Mouse (Mus musculus) kidney, adult 2 months (tissue): Measurements from ENCODE around the gene Gm20671. TPM values are rescaled to one million over a fixed set of nuclear protein-coding genes. Genes with fewer than 3 reads are reported as not detected.

ENCODE experiments used
- DNase-seq: peaks from one replicate; pipeline ENCODE4 v3.0.0; 2021
- H3K27ac ChIP-seq: fragments of 200-500 bp; 2 replicates; pipeline ENCODE4 v1.5.1; 2012; ENCODE audit warnings: low read depth, low read length, control low read depth, inconsistent platforms; ENCODE audit not compliant: insufficient read depth
- H3K27me3 ChIP-seq: fragments of 200-500 bp; replicated peaks from 2 replicates; pipeline ENCODE4 v1.6.1; 2012; ENCODE audit warnings: mild to moderate bottlenecking, moderate library complexity, low read length, inconsistent platforms; ENCODE audit not compliant: control insufficient read depth, insufficient read depth
- H3K36me3 ChIP-seq: fragments of 200-500 bp; 2 replicates; pipeline ENCODE4 v1.6.1; 2012; ENCODE audit warnings: mild to moderate bottlenecking, moderate library complexity, low read length, inconsistent platforms; ENCODE audit not compliant: control insufficient read depth, insufficient read depth
- H3K4me1 ChIP-seq: fragments of 200-500 bp; 2 replicates; pipeline ENCODE4 v1.6.1; 2011; ENCODE audit warnings: low read length; ENCODE audit not compliant: control insufficient read depth, insufficient read depth
- H3K4me3 ChIP-seq: fragments of 200-500 bp; 2 replicates; pipeline ENCODE4 v1.5.1; 2011; ENCODE audit warnings: mild to moderate bottlenecking, low read depth, low read length, control low read depth; ENCODE audit not compliant: insufficient read depth
- CTCF ChIP-seq: fragments of 200-500 bp; conservative IDR thresholded peaks from 2 replicates; pipeline ENCODE4 v1.5.1; 2011; ENCODE audit warnings: low read depth, mild to moderate bottlenecking, control low read depth, low read length, moderate library complexity, mixed read lengths; ENCODE audit not compliant: insufficient read depth, insufficient read length
- POLR2A ChIP-seq: fragments of 200-500 bp; IDR thresholded peaks from one replicate; pipeline ENCODE4 v1.6.1; 2011; ENCODE audit warnings: low read depth, low read length, control low read depth
- WGBS: fragments of 180-500 bp; shearing (Covaris S2); methylation state at CpG from one replicate; pipeline ENCODE4 v1.1.7; 2018; 5-methylcytosine and 5-hydroxymethylcytosine counted together
- polyA plus RNA-seq: library from polyadenylated mRNA; depleted of rRNA; stranded (reverse); fragments of >200 nt; gene quantifications from 2 replicates; pipeline ENCODE4 v1.2.3, GENCODE M21; 2012; rRNA removed

The Gm20671 gene
- 2.8 and 8.3 TPM in 2 replicates for polyA plus RNA-seq

- no peaks in the 10 kb centered on the region; the same call in 1 of the 2 replicates for H3K36me3 ChIP-seq
- no peaks in the 10 kb centered on the region for H3K4me1 ChIP-seq
- WGBS = 92% methylated on average over 7 of the region's 7 CpGs
- TF ChIP-seq POLR2A (no peak), CTCF (no peak)
- H3K27ac ChIP-seq = no peak within 1 kb of the TSS
- H3K4me3 ChIP-seq = no peak within 1 kb of the TSS
- no peaks in the 10 kb centered on the region for H3K27me3 ChIP-seq
- no peak for DNase-seq
Observed at GRCm38 (mm10) chr5:32827009-32827408, at the start of gene Gm20671. Gm20671 (minus strand) TSS chr5:32827109.

GRCm38 (mm10) chr5:32872346-32872745 lies 45.4 kb upstream of the Gm20671 start:
- H3K4me1 ChIP-seq = no peaks in the 10 kb centered on the region
- WGBS = 94% methylated on average over 5 of the region's 5 CpGs
- no peak for DNase-seq
- no peaks in the 10 kb centered on the region for H3K27me3 ChIP-seq
- H3K4me3 ChIP-seq = no peak overlapping the region
- H3K36me3 ChIP-seq = peaks cover 2% of the 10 kb centered on the region
- no peak for TF ChIP-seq POLR2A
- no peak for TF ChIP-seq CTCF
- H3K27ac ChIP-seq = no peak overlapping the region

- no peak for TF ChIP-seq CTCF
- TF ChIP-seq POLR2A = no peak
- no peak overlapping the region for H3K4me3 ChIP-seq
- H3K27me3 ChIP-seq = no peaks in the 10 kb centered on the region
- WGBS = 99% methylated on average over 5 of the region's 5 CpGs
- H3K4me1 ChIP-seq = no peaks in the 10 kb centered on the region
- DNase-seq = no peak
- H3K36me3 ChIP-seq = peaks cover 2% of the 10 kb centered on the region
- no peak overlapping the region for H3K27ac ChIP-seq
Observed at GRCm38 (mm10) chr5:32869389-32870024, 42.6 kb upstream of the Gm20671 start.

DNA sequence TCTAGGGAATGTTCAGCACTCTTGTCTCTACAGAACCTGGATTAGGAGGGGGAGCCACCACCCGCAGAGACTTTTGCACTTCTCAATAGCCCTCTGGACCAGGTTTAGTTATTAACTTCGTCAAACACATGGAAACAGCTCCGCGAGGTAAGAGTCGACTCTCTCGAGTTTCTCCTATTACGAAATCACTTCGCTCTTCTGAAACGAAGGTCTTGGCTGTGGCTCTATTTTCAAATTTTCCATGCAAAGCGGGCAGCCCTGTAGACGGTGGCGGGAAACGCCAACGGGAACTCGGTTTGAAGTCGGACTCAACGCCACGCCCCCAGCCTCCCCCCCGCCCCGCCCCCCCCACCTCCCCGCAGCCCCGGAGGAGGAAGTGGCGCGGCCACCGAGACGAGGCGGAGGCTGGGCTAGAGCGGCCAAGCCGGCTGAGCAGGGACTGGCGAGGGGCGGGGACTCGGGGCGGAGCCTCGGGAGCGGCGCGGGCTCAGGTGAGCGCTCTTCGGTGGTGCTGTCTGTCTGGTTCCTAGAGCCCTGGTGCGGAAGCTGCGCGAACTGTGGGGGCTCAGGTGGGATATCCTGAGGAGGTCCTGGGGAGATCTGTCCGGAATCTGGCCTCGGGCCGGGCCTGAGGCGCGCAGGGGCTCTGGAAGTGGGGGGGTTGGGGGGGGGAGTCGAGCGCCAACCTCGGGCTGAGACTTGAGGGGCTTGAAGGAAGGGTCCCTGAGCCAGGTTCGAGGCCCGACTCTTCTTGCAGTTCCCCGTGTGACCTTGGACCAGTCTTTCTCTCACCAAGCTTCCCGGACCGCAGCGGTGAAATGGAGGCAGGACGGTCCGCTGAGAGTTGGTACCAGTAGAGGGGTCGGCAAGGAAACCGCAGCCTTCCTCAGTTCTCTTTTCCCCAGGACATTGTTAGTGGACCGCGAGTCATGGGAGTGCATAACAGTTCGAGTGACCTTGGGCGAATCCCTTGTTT lies 36.6 kb upstream of the Gm20671 start, which contains the start of gene Depdc5:
Gene Depdc5 (plus strand): TSS at position 449 of the 976 bp plus-strand sequence.
- H3K4me1 ChIP-seq = no peaks in the 10 kb centered on the region
- no peaks in the 10 kb centered on the region for H3K27me3 ChIP-seq
- TF ChIP-seq CTCF (no peak), POLR2A (peak; percentile 34)
- DNase-seq = peak; percentile 97
- H3K36me3 ChIP-seq = no peaks in the 10 kb centered on the region; the same call in 1 of the 2 replicates
- H3K27ac ChIP-seq = peak within 1 kb of the TSS; percentile 86
- H3K4me3 ChIP-seq = peak within 1 kb of the TSS; percentile 83
- under 1% methylated on average over 63 of the region's 64 CpGs for WGBS

- no peak for TF ChIP-seq CTCF
- TF ChIP-seq POLR2A = no peak
- DNase-seq = peak; percentile 58
- Histone ChIP-seq H3K4me3 (no peak overlapping the region), H3K4me1 (no peaks in the 10 kb centered on the region), H3K27ac (no peak overlapping the region; the same call in 1 of the 2 replicates), H3K36me3 (no peaks in the 10 kb centered on the region), H3K27me3 (no peaks in the 10 kb centered on the region)
- WGBS = 31% methylated on average over 6 of the region's 6 CpGs
Observed at GRCm38 (mm10) chr5:32862469-32863132, 35.7 kb upstream of the Gm20671 start.

- 87% methylated on average over 1 of the region's 1 CpGs for WGBS
- no peak for TF ChIP-seq POLR2A
- TF ChIP-seq CTCF = no peak
- H3K4me3 ChIP-seq = no peak overlapping the region
Observed at GRCm38 (mm10) chr5:32861082-32861481, 34.2 kb upstream of the Gm20671 start.

More at GRCm38 (mm10) chr5:32861082-32861481, 34.2 kb upstream of the Gm20671 start:
- Histone ChIP-seq H3K27me3 (no peaks in the 10 kb centered on the region), H3K36me3 (no peaks in the 10 kb centered on the region), H3K27ac (no peak overlapping the region), H3K4me1 (no peaks in the 10 kb centered on the region)
- no peak for DNase-seq
